Mouse (Mus musculus) adipocyte (in vitro differentiated cells): Measurements from ENCODE around the gene Camta1.

Experiments
- DNase-seq: peaks from one replicate; pipeline ENCODE4 v3.0.0-alpha.2; 2016; ENCODE audit warnings: low spot score

Camta1 gene

DNA sequence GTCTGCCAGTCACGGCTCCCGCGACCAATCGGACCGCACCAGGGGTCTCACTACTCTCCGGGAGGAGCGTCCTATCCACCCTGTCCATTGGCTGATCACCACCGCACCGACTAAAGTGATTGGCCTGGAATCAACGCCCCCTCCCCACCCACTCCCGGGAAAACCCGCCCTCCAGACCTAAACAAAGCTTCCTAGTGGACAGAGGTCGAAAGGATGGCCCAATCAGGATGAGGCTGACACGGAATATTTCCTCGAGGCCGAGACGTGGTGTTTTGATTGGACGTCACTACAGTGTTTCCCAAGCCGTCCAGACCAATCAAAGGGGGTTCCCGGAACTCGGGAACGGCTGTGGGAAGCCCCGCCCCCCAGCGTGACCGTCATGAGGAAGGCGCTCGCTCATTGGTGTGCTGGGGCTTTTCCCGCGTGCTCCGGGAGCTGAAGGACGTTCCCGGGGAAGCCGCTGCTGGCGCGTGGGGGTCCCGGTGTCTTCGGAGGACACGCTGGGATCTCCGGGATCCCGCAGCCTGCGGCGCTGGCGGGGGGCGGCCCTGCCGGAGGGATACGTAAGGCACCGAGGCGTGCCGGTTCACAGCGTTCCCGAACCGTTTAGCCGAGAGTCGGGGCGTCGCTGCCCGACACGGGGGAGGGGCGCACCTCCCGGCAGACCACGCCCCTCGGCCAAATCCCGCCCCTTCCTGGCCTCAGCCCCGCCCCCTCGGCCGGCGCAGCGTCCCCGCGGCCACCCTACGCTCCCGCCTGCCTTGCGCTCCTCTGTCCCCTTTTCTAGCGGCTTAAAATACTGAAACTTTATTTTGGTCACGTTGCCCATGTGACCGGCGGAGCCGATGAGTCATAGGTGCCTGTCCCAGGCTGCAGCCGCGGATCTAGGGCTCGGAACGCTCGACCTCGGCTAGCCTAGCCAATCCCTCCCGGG, at the start of gene Camta1:
TSS of gene Camta1 (minus strand) at position 71 of the 934 bp plus-strand sequence.
- DNase-seq, result peak; percentile 100

DNA sequence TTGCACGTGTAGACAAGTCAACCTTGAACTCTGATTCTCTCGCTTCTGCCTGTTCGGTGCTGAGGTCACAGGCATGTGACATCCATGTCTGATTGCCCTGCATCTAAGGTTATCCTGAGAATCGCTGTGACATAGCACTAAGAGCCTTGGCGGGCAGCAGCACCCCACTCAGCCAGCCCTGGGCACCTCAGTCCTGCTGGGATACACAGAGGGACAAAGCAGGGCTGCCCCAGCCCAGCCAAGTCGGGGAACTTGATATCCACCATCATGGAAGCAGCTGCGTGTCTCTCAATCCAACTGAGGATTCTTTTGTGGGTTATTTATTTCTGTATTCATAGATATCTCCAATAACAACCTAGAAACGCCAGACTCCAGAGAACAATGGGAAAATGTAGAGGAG, 47.1 kb upstream of the Camta1 start:
- no peak for DNase-seq

DNA sequence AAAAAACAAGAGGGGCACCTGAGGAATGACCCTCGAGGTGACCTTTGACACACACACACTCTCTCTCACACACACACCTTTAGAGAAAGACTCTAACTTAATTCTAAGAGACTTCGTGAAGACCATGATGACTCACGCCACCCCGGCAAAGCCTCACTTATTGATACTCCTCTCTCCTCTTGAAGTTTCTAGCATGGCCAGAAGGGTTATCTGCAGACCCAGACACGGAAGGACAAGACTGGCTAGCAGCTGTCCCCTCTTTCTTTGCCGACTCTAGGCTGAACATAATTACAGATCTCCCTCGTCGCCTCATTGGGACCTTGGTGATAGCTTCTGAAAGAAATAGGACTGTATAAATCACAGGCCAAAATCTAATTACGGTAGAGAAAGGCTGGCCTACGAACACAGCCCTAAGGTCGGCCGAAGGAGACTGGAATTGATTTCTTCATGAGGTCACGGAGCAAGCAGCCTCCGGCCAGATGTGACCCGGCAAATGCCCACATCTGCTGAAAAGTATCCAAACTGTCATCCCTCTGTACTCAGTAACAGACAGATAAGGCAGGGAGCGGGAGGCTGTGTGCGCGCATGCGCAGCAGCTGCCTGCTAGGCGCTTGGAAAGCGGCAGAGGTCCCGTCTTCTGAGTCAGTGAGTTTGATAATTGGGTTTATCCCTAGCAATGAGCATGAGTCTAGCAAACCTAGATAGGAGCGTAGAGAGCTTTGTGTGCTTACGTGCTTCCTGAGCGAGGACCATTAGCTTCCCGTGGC, 46.1 kb upstream of the Camta1 start:
- no peak for DNase-seq

DNA sequence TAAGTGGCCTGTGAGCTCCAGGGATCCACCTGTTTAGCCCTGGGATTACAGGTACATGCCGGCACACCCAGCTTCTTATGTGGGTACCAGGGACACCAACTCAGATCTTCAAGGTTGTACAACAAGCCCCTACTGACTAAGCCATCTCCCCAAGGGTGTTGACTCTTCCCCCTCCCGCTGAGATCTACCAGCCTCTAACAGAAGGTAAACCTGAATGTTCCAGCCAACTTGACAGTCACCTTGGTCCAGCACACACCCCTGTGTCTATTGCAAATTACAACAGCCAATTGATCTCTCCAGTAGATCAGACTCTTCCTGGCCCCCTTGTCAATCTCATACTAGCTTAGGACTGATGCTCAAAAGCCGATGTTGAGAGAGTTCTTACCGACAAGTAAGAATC, 43.9 kb upstream of the Camta1 start:
- DNase-seq, result no peak

DNA sequence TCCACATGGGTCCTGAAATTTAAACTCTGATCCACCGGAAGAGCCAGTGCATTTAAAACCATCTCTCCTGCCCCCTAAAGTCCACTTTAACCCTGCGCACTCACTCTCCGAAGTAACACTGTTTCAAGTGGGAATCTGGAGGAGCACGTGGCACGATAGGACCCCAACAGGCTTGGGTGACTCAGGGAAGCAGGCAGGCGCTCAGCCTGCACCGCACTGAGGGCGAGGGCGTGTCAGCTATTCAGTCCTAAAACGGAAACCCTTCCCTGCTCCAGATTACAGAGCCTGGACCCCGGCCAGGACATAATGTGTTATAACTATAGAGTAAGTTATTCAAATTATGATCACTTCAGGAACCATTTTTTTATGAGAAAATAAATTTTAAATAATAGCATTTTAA, 42.4 kb upstream of the Camta1 start:
- no peak for DNase-seq

DNA sequence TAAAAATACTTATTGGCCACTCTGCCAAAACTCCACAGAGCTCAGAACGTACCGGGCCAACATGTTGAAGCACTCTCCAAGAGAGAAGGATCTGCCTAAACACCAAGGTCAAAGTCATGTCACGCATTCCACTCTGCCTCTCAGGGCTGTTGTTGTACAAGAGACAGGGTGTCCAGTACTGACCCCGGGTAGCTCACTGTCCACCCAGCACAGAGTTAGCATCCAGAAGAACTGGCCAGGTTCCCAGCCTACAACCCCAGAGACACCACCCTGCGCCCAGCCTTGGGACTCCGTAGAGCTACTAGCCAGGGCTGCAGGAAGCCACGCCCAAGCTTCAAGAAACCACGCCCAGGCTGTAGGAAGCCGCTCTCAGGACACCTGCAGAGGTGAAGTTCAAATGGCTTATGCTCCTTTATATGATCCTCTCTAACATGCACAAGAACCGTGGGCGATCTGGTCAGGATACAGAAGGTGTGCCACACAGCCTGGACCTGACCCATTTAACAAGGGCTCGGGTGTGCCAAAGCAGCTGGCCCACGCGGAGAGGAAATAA, 41.1 kb upstream of the Camta1 start:
- peak; percentile 29 for DNase-seq

DNA sequence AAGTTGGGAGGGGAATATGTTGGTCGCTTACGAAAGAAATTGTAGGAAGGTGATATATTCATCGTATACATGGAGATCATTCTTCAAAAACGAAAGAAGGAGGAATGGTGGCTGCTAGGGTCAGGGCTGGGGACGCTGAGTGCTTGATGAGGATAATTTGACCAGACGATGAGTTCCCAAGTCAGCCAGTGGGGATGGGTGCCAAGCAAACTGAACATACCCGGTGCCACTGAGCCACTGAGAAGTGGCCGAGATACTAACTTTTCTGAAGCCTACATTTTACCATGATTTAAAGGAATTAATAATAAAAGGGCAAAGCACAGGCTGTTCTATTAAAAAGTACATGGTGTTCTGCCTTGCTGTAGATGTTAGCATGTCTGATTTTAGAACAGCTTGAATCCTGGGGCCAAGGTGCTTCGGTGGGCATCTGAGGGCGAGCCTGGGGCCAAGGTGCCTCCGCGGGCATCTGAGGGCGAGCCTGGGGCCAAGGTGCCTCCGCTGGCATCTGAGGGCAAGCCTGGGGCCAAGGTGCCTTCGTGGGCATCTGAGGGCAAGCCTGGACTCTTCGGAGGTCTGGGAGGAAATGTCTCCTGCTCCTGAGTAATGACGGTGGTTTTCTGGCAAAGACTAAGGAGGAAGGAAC, 40.5 kb upstream of the Camta1 start:
- DNase-seq, result no peak

DNA sequence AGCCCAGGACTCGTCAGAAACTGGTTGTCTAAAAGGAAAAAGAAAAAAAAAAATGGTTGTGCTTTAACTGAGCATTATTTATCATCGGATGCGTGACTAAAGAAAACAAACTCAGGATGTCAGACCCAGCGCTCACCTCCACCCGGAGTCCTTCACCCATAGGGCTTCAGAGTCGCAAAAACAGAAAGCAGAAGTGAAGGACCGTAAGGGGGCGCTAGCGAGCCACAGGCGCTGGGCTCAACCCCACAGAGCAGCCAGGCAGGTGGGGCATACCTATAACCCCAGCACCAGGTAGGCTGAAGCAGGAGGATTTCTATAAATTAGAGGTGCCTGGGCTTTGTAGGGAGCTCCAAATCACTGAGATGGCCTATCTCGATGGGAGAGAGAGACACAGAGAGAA, 39.7 kb upstream of the Camta1 start:
- no peak for DNase-seq

DNA sequence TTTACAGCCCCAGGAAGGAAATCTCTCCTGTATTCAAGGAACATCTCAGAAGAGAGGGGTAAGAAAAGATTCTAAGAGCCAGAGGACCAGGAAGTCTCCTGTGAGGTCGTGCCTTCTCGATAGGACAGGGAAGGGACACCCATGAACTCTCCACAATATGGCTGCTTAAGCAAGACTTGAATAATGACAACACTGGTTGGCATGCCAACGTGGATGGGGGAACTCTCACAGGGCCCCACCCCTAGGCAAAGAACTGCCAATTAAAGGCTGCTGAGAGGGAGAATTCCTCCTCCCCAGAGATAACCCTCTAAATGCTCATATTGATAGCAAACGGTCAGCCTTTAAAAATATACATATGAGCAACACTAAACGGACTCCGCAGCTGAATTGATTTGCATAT, 39.1 kb upstream of the Camta1 start:
- no peak for DNase-seq

DNA sequence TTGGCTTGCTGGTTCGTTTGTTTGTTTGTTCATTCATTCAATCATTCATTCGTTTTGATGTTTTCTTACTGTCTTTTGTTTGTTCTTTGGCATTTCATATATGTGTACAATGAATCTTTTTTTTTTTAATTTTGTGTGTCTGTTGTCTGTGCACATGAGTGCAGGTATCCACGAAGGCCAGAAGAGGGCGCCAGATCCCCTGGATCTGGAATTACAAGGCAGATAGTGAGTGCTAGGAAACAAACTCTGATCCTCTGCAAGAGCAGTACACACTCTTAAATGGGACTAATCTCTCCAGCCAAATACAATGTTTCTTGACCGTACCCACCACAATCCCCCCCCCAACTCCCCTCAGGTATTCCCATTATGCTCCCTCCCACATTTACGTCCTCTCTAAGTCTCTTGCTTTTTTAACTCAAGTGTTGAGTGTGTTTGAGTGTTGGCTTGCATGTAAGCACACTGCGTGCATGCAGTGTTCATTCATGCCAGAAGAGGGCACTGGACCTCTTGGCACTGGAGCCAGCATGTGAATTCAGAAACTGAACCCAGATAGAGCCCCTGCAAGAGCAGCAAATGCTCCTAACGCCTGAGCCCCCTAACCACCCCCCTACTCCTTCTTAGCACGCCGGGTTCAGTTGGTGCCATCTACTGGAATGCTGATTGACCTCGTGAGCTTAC, 38.2 kb upstream of the Camta1 start:
- DNase-seq, result no peak

DNA sequence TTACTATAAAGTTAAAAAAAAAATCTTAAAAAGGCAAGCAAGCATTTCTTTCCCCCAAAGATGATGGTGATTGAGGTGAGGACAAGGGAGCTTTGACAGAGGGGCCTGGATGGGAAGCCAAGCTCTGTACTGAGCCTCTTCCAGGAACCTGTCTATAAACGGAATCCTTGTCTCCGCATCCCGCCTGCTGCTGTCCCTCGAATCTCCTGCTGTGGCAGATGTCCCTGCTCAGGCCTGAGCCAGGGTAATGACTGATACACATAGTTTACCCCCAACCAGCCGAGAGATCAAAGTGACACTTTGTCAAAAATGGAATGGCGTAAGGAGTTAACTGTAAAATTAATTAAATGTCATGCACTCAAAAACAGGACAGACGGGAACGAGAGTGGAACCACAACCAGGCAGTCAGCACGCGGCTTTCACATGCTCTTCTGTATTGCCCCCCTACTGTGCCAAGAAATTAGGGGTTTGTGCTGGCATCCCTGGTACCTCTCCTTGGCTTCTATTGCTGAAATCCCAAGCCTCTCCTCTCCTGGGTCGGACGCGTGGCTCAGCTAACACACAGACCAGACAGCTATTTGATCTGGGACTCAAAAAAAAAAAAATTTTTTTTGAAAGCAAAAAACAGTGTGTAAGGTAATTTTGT, 37.0 kb upstream of the Camta1 start:
- no peak for DNase-seq

DNA sequence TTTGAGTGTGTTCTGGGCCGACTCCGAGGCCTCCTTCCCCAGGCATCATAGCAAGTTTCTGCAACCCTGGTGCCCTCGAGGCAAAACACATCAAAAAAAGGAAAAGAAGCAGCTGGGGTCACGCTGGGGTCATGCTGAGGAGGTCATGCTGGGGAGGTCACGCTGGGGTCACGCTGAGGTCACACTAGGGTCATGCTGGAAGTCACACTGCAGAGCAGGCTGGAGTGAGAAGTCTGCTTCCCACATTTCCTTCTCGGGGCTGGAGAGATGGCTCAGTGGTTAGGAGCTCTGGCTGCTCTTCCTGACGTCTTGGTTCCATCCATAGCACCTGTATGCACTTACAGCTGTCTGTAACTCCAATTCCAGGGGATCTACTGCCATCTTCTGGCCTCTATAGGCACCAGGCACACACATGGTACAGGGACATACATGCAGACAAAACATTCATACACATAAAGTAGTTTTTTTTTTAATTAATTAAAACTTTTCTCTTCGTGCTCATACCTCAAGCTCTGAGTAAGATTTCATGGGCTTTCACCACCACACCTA, 35.5 kb upstream of the Camta1 start:
- no peak for DNase-seq

DNA sequence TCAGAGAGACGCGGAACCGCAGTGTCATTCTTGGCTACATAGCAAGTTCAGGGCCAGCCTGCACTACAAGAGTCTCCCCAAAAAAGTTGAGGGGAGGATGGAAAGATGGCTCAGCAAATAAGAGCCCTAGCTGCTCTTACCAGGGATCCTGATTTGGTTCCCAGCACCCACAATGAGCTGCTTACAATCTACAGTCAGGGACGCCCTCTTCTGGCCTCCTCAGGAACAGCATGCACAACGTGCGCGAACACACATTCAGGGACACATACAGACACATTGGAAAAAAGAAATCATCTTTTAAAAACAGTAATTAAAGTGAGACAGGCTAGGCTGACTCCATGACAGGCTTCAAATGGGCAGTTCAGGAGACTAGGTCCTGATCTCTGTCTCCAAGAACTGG, 33.9 kb upstream of the Camta1 start:
- no peak for DNase-seq

DNA sequence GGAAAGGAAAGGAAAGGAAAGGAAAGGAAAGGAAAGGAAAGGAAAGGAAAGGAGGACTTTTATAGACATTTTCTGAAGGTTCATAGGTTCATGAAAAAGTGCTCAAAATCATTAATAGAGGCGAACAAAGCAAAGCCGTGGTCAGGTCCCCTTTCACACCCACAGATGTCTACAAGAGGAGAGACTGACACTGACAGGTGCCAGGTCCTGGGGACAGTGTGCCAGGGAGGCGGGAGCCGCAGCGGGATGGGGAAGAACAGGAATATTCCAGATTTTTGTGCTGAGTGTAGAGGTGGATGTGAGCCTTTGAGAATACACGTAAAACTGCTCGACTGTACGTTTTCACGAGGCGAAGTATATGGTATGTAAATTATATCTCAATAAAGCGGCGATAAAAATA, 33.2 kb upstream of the Camta1 start:
- no peak for DNase-seq

DNA sequence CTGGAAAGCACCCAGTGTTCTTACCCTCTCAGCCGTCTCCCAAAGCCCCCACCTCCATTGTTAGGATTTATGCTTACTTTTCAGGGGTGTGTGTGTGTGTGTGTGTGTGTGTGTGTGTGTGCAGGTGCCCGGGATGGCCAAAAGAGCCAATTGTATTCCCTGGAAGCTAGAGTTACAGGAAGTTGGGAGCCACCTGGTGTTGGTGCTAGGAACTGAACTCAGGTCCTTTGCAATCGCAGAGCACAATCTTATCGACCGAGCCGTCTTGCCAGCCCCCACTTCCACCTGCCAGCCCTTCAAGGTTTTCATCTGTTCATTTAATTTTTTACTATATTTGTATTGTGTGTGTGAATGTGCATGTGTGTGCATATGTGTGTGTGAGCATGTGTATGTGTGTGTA, 31.6 kb upstream of the Camta1 start:
- DNase-seq, result no peak

DNA sequence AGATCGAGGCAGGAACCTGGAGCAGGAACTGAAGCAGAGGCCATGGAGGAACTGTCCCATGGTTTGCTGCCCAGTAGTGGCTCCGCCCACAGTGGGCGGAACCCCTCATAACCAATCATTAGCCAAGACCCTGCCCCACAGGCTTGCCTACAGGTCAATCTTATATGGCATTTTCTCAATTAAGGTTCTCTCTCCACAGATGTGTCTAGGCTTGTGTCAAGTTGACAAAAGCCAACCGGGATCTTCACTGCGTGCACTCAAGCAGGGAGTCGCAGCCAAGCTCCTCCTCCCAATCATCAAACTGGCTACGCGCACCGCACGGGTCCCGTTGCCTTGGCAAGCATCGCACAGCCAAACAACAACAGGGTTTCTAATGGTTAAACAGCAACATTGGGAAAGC, 19.9 kb upstream of the Camta1 start:
- no peak for DNase-seq

DNA sequence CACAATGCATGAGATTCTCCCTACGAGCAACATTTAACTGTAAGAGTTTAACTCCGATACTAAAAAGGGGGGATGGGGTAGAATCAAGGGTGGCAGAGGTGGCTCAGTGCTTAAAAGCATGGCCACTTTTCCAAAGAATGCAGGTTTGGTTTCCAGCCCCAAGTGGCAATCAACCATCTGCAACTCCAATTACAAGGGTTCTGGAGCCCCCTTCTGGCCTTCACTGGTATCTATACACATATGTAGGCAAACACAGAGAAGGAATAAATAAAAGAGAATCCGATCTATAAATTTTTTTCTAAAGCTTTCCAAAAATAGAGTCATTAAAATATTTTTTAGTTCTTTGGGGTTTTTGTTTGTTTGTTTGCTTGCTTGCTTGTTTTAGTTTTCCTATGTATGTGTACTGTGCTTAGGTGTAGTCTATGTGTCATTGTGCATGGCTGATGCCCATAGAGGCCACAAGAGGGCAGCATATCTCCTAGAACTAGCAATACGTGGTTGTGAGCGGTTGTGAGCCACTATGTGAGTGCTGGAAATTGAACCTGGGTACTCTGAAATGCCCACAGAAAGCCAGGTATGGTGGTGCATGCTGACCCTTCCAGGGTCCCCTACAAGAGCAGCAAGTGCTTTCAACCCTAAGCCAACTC, 18.5 kb upstream of the Camta1 start:
- DNase-seq, result no peak

DNA sequence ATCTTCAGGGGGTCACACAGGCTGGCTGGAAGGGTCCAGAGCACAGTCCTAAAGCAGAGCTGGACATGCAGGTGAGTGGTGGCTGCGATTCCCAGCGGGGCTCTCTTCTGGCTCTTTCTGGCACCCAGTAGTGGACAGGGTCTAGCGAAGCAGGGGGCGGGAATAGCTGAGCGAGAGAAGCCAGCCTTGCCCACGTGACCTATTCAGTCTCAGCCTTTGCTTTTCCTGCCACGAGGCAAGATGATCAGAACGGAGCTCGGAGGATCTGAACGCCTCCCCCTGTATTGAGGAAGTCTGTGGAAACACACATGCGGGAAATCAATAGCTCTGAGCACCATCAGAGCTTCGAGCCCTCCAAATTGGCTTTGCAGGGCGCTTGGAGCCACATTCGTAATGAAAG, 14.7 kb upstream of the Camta1 start:
- no peak for DNase-seq

DNA sequence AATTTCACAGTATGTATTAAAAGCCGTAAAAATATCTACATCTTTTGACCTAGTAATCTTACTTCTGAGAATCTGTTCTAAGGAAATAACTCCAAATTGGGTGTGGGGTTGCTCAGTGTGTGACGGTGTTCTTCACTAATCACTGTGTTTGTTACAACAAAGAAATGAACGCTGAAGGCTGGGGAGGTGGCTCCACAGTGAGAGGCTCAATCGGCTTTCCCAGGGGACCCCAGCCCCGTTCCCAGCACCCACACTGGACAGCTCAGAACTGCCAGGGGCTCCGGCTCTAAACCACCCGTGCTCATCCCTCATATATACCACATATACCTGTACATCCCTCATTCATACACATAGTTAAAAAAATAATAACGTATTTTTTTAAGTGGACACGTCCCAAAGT, 1.8 kb upstream of the Camta1 start:
- DNase-seq, result no peak

DNA sequence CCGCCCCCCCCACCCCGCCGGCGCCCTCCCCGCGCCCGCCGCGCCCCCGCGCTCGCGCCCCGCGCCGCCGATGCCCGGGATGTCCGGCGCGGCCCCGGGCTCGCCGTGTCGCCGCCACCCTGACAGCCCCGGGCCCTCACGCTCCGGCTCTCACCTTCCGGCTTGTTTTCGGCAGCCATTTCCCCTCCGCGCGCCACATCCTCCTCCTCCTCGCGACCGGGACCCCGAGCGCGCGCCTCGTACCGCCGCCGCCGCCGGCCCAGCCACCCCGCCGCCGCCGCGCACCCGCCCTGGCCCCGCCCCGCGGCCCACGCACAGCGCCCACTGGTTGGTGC, 238 bp downstream of the Camta1 start:
- DNase-seq, result no peak
